Mouse (Mus musculus): Measurements from ENCODE around the gene Plxdc1. TPM values are rescaled to one million over a fixed set of nuclear protein-coding genes. Genes with fewer than 3 reads are reported as not detected.

Plxdc1 gene
- polyA plus RNA-seq, 1 experiment from 2014 or later, result 1.0 TPM

GRCm38 (mm10) chr11:97936758-97937157 is 49.5 kb downstream of the Plxdc1 start:
- no peak overlapping the region for H3K4me2 ChIP-seq (ENCODE audit: low read depth, low read length)
- no peak overlapping the region for H3K27ac ChIP-seq (ENCODE audit: low read length)
- H3K9ac ChIP-seq (ENCODE audit: low read length), result no peak overlapping the region
- no peak for ATAC-seq (ENCODE audit: insufficient read depth, low FRiP score)
- H3K4me1 ChIP-seq (ENCODE audit: control insufficient read depth, insufficient read depth, low read length), result no peaks in the 10 kb centered on the region
- H3K36me3 ChIP-seq (ENCODE audit: control insufficient read depth, insufficient read depth, low read length), result no peaks in the 10 kb centered on the region
- WGBS, result 40% methylated on average over 3 of the region's 3 CpGs
- H3K9me3 ChIP-seq (replicated peaks; ENCODE audit: control insufficient read depth, low read length), result no peaks in the 10 kb centered on the region
- H3K27me3 ChIP-seq (ENCODE audit: control insufficient read depth, insufficient read depth, low read length), result no peaks in the 10 kb centered on the region
- no peak overlapping the region for H3K4me3 ChIP-seq (replicated peaks; ENCODE audit: low read length)

DNA sequence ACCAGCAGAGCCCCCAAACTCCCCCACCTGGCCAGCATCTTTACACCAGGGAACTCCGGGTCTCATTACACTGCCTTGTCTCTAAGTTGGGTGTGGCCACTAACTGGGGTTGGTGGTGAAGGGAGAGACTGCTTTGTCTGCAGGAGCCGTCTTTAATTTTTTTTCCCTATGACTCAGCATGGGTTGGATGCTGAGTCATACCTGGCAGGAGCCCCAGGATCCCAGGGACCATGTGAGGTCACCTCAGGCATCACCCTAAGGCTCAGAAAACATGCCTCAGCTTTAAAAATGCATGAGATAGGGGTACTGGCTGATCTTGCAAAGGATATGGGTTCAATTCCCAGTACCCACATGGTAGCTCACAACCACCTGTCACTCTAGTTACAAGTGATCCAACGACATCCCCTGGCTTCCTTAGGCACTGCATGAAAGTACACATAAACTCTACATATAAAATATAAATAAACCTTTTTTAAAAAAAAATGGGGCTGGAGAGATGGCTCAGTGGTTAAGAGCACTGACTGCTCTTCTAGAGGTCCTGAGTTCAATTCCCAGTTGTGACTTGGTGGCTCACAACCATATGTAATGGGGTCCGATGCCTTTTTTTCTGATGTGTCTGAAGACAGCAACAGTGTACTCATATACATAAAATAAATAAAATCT is 50.2 kb downstream of the Plxdc1 start:
- H3K4me3 ChIP-seq (replicated peaks; ENCODE audit: low read length), result no peak overlapping the region
- H3K9ac ChIP-seq (ENCODE audit: low read length), result no peak overlapping the region
- no peaks in the 10 kb centered on the region for H3K4me1 ChIP-seq (ENCODE audit: control insufficient read depth, insufficient read depth, low read length)
- H3K36me3 ChIP-seq (ENCODE audit: control insufficient read depth, insufficient read depth, low read length), result no peaks in the 10 kb centered on the region
- H3K4me2 ChIP-seq (ENCODE audit: low read depth, low read length), result no peak overlapping the region
- no peak overlapping the region for H3K27ac ChIP-seq (ENCODE audit: low read length)
- WGBS, result 49% methylated on average over 4 of the region's 4 CpGs
- ATAC-seq (ENCODE audit: insufficient read depth, low FRiP score), result no peak
- H3K27me3 ChIP-seq (ENCODE audit: control insufficient read depth, insufficient read depth, low read length), result no peaks in the 10 kb centered on the region
- H3K9me3 ChIP-seq (replicated peaks; ENCODE audit: control insufficient read depth, low read length), result no peaks in the 10 kb centered on the region

DNA sequence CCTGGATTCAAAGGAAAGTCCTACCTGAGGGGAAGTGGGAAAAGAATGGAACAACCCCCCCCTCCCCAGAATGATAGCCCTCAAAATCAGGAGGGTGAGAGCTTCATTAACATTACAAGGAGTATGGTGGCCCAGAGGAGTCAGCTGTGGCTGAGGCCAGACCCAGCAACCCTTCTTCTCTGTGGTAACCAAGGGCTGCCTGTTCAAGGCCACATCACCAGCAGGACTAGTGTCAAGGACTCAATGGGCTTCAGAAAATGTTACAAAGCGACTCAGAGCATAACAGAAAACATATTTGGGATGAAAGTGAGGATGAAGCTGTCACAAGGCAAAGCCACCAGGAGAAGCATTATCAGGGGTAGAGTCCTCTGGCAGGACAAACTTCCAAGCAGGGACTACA is 52.7 kb downstream of the Plxdc1 start:
- 75% methylated on average over 1 of the region's 1 CpGs for WGBS
- Histone ChIP-seq H3K9me3 (replicated peaks; ENCODE audit: control insufficient read depth, low read length) (no peaks in the 10 kb centered on the region), H3K4me1 (ENCODE audit: control insufficient read depth, insufficient read depth, low read length) (no peaks in the 10 kb centered on the region), H3K4me2 (ENCODE audit: low read depth, low read length) (no peak overlapping the region), H3K27ac (ENCODE audit: low read length) (no peak overlapping the region), H3K4me3 (replicated peaks; ENCODE audit: low read length) (no peak overlapping the region), H3K36me3 (ENCODE audit: control insufficient read depth, insufficient read depth, low read length) (no peaks in the 10 kb centered on the region), H3K9ac (ENCODE audit: low read length) (no peak overlapping the region), H3K27me3 (ENCODE audit: control insufficient read depth, insufficient read depth, low read length) (no peaks in the 10 kb centered on the region)
- no peak for ATAC-seq (ENCODE audit: insufficient read depth, low FRiP score)

DNA sequence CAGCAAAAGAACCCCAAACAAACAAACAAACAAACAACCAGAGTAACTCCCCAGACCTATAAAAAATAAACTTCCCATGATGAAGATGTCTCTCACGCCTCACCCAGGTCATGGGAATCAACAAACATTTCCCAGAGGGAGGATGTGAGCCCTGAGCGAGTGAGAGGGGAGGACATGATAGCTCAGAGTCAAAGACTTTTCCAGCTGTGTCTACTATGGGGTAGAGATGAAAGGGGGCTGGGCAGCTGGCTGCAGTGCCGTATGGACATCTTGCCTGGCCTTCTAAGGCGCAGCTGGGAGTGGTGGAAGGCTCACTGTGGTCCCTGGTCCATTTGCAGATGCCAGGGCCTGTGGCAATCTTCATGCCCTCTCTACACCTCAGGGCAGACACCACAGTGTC is 57.3 kb downstream of the Plxdc1 start:
- Histone ChIP-seq H3K9me3 (replicated peaks; ENCODE audit: control insufficient read depth, low read length) (no peaks in the 10 kb centered on the region), H3K36me3 (ENCODE audit: control insufficient read depth, insufficient read depth, low read length) (no peaks in the 10 kb centered on the region), H3K27ac (ENCODE audit: low read length) (no peak overlapping the region), H3K27me3 (ENCODE audit: control insufficient read depth, insufficient read depth, low read length) (no peaks in the 10 kb centered on the region), H3K4me3 (replicated peaks; ENCODE audit: low read length) (no peak overlapping the region), H3K4me1 (ENCODE audit: control insufficient read depth, insufficient read depth, low read length) (no peaks in the 10 kb centered on the region), H3K4me2 (ENCODE audit: low read depth, low read length) (no peak overlapping the region), H3K9ac (ENCODE audit: low read length) (no peak overlapping the region)
- ATAC-seq (ENCODE audit: insufficient read depth, low FRiP score), result no peak
- WGBS, result 57% methylated on average over 4 of the region's 4 CpGs

DNA sequence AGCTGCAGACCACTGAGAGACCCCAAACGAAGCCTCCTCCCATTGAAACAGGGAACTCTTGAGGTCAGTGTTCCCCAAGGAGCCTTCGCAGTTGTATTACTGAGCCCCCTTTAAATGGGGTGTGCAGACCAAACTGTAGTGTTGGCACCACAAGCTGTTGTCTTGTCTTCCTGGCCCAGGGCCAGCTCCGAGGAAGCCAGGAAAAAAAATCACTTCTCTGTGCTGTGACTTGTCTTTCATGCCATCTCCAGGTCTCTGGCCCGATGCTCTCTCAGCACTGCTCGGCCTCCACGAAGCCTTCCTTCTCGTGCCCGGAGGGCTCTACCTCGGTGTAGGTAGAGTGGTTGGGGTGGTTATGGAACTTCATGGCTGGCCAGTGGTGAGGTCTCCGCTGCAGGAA is 62.0 kb downstream of the Plxdc1 start:
- Histone ChIP-seq H3K4me1 (ENCODE audit: control insufficient read depth, insufficient read depth, low read length) (no peaks in the 10 kb centered on the region), H3K27ac (ENCODE audit: low read length) (no peak overlapping the region), H3K9me3 (replicated peaks; ENCODE audit: control insufficient read depth, low read length) (no peaks in the 10 kb centered on the region), H3K4me3 (replicated peaks; ENCODE audit: low read length) (no peak overlapping the region), H3K36me3 (ENCODE audit: control insufficient read depth, insufficient read depth, low read length) (no peaks in the 10 kb centered on the region), H3K4me2 (ENCODE audit: low read depth, low read length) (no peak overlapping the region), H3K27me3 (ENCODE audit: control insufficient read depth, insufficient read depth, low read length) (no peaks in the 10 kb centered on the region), H3K9ac (ENCODE audit: low read length) (no peak overlapping the region)
- no peak for ATAC-seq (ENCODE audit: insufficient read depth, low FRiP score)
- 94% methylated on average over 10 of the region's 10 CpGs for WGBS

- no peaks in the 10 kb centered on the region for H3K36me3 ChIP-seq (ENCODE audit: control insufficient read depth, insufficient read depth, low read length)
- H3K9ac ChIP-seq (ENCODE audit: low read length), result no peak overlapping the region
- no peak overlapping the region for H3K4me3 ChIP-seq (replicated peaks; ENCODE audit: low read length)
- no peaks in the 10 kb centered on the region for H3K9me3 ChIP-seq (replicated peaks; ENCODE audit: control insufficient read depth, low read length)
- no peak for ATAC-seq (ENCODE audit: insufficient read depth, low FRiP score)
- no peak overlapping the region for H3K27ac ChIP-seq (ENCODE audit: low read length)
- whole genome bisulfite sequencing, result 79% methylated on average over 9 of the region's 9 CpGs
- H3K4me1 ChIP-seq (ENCODE audit: control insufficient read depth, insufficient read depth, low read length), result no peaks in the 10 kb centered on the region
- no peak overlapping the region for H3K4me2 ChIP-seq (ENCODE audit: low read depth, low read length)
- H3K27me3 ChIP-seq (ENCODE audit: control insufficient read depth, insufficient read depth, low read length), result no peaks in the 10 kb centered on the region
These were observed 62.6 kb downstream of the Plxdc1 start for GRCm38 (mm10) chr11:97923639-97924038.

- Histone ChIP-seq H3K36me3 (ENCODE audit: control insufficient read depth, insufficient read depth, low read length) (no peaks in the 10 kb centered on the region), H3K27me3 (ENCODE audit: control insufficient read depth, insufficient read depth, low read length) (no peaks in the 10 kb centered on the region), H3K4me1 (ENCODE audit: control insufficient read depth, insufficient read depth, low read length) (no peaks in the 10 kb centered on the region), H3K9me3 (replicated peaks; ENCODE audit: control insufficient read depth, low read length) (no peaks in the 10 kb centered on the region), H3K9ac (ENCODE audit: low read length) (no peak overlapping the region), H3K27ac (ENCODE audit: low read length) (no peak overlapping the region), H3K4me2 (ENCODE audit: low read depth, low read length) (no peak overlapping the region), H3K4me3 (replicated peaks; ENCODE audit: low read length) (no peak overlapping the region)
- WGBS, result 84% methylated on average over 6 of the region's 6 CpGs
- ATAC-seq (ENCODE audit: insufficient read depth, low FRiP score), result no peak
These were observed 70.2 kb downstream of the Plxdc1 start for GRCm38 (mm10) chr11:97915974-97916503.

DNA sequence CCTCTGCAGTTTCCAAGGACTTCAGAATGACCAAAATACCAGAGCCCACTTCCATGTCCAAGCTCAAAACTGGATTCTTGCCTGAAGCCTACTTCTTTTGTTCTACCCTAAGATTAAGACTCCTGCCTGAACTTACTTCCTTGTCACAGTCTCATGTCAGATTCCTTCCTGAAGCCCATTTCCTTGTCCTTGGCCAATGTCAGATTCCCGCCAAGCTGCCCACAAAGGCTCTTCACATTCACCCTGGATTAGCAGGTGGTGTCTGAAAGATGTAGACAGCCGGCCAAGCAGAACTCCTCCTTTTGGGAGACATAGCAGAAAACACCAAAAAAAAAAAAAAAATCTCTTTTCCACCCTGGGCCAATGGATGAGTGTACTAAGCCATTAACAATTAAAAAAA is 70.8 kb downstream of the Plxdc1 start:
- no peak for ATAC-seq (ENCODE audit: insufficient read depth, low FRiP score)
- 86% methylated on average over 2 of the region's 2 CpGs for WGBS
- no peak overlapping the region for H3K4me3 ChIP-seq (replicated peaks; ENCODE audit: low read length)

GRCm38 (mm10) chr11:97913111-97913510 is 73.1 kb downstream of the Plxdc1 start:
- 76% methylated on average over 14 of the region's 14 CpGs for WGBS
- Histone ChIP-seq H3K4me3 (replicated peaks; ENCODE audit: low read length) (no peak overlapping the region), H3K4me1 (ENCODE audit: control insufficient read depth, insufficient read depth, low read length) (no peaks in the 10 kb centered on the region), H3K27me3 (ENCODE audit: control insufficient read depth, insufficient read depth, low read length) (no peaks in the 10 kb centered on the region), H3K27ac (ENCODE audit: low read length) (no peak overlapping the region), H3K9me3 (replicated peaks; ENCODE audit: control insufficient read depth, low read length) (no peaks in the 10 kb centered on the region), H3K36me3 (ENCODE audit: control insufficient read depth, insufficient read depth, low read length) (no peaks in the 10 kb centered on the region), H3K4me2 (ENCODE audit: low read depth, low read length) (no peak overlapping the region), H3K9ac (ENCODE audit: low read length) (no peak overlapping the region)
- ATAC-seq (ENCODE audit: insufficient read depth, low FRiP score), result no peak

More for the DNA sequence above, 70.8 kb downstream of the Plxdc1 start:
- Histone ChIP-seq H3K9me3 (replicated peaks; ENCODE audit: control insufficient read depth, low read length) (no peaks in the 10 kb centered on the region), H3K4me1 (ENCODE audit: control insufficient read depth, insufficient read depth, low read length) (no peaks in the 10 kb centered on the region), H3K27me3 (ENCODE audit: control insufficient read depth, insufficient read depth, low read length) (no peaks in the 10 kb centered on the region), H3K27ac (ENCODE audit: low read length) (no peak overlapping the region), H3K4me2 (ENCODE audit: low read depth, low read length) (no peak overlapping the region), H3K36me3 (ENCODE audit: control insufficient read depth, insufficient read depth, low read length) (no peaks in the 10 kb centered on the region), H3K9ac (ENCODE audit: low read length) (no peak overlapping the region)
